Mouse (Mus musculus): ENCODE measurements around the gene E130116L18Rik.
"Not testable (repeated sequence)": the region's sequence is repeated elsewhere in the genome, so short reads cannot be mapped to it uniquely, and the experiment has no call there.

E130116L18Rik gene

DNA sequence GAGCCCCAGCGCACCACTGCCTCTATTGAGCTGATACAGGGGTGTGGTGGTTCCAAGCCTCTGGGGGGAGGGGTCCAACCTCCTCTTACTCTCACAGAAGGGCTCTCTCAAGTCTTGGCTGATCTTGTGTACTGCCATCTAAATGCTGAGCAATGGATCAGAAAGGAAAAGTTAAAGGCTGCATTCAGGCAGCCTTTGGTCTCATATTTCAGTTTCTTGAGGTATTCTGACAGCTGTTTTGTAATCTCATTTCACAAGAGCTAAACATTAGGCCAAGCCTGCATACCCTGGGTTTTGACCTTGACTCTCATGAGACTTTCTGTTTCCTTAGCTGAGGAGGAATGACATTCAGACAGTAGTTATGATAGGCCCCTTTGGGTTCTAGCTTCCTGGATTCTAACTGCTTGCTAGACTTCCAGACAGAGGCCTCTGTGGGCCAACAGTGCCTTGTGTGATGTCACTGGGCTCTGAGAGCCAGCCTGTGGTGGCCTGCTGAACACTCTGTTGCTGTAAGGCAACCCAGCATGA, 41.9 kb downstream of the E130116L18Rik start, which contains the start of gene Galntl5:
Gene Galntl5 (plus strand): TSS at position 457 of the 528 bp plus-strand sequence.
- no peak for DNase-seq (ENCODE audit: low read depth)

DNA sequence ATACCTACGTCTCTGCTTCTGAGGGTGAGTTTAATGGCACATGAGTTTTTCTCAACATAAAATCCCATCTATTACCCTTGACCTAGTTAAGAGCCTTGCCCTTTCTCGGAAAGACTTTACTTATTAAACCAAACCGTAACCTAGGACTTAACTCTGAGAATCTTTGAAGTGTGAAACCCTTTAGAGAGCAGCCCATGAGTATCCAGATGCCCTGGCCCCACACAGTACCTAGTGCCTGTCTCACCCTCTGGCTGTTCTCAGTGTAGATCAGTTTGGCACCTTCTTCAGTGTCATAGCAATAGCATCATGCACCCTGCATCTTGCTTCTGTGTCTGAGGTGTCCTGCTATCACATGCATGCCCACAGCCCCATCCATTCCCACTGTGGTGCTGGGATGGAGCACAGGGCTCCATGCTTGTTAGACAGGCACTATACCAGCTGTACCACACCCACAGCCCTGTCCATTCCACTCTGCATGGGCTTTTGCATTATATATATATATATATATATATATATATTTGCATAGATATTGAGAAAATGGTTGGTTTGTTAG, 42.9 kb downstream of the E130116L18Rik start:
- no peak for DNase-seq (ENCODE audit: low read depth)

DNA sequence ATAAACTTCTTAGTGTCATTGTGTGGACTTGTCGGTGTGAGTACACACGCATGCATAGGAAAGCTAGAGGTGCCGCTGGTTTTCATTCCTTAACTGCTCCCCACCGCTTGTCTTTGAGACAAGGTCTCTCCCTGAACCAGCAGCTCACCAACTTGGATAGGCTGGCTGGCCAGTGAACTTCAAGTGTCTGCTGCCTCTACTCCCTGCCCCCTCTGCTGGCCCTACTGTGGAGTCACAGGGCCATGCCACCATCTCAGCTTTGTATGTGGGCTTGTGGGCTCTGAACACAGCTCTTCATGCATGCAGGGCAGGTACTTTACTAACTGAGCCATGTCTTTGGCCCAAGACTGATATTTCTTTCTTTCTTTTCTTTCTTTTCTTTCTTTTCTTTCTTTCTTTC, 43.7 kb downstream of the E130116L18Rik start:
- no peak for DNase-seq (ENCODE audit: low read depth)

DNA sequence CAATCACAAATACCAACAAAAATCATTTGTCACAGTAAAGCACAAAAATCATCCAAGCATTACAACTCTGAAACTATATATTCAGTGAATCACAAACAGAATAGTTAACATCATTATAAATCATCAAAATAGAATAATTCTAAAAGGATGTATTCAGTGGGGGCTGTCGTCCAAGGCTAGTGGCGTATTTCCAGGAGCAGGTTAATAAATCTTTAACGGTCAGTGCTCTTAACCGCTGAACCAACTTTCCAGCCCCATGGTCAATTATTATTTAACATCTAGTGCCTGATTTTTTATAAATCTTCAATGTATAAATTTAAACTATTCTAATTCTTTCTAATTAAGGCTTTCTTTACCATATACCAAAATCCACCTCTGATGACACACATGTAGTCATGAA, 44.4 kb downstream of the E130116L18Rik start:
- not testable (repeated sequence) for DNase-seq (ENCODE audit: low read depth)

DNA sequence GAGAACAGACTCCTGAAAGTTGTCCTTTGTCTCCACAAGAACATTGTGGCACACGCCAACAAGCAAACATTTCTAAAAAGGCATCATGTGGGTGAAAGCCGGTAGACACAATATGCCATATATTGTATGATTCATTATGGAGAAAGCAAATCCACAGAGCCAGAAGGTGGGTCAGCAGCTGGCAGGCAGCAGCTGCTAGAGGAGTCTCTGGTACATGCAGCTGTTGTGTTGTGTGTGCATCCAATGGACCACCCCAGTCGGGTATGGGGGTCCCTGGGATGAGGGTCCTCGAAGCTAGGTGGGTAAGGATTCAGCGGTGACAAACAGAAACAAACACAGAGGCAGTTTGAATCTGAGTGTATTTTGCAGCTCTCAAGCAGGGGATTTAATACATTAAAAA, 45.0 kb downstream of the E130116L18Rik start:
- not testable (repeated sequence) for DNase-seq (ENCODE audit: low read depth)
